Mouse (Mus musculus) erythroblast, embryonic 14.5 days (primary cell): Measurements from ENCODE around the gene Ppp1r9a. TPM values are rescaled to one million over a fixed set of nuclear protein-coding genes. Genes with fewer than 3 reads are reported as not detected.
A peak's percentile ranks its signal among the peaks of the same experiment; 100 is the strongest.

Experiments used
- H3K27me3 ChIP-seq: 2 replicates; pipeline ENCODE4 v1.6.1; 2012; ENCODE audit warnings: inconsistent platforms; ENCODE audit not compliant: control insufficient read depth
- H3K36me3 ChIP-seq: 2 replicates; pipeline ENCODE4 v1.6.1; 2012; ENCODE audit warnings: mild to moderate bottlenecking, inconsistent platforms; ENCODE audit not compliant: control insufficient read depth
- H3K4me1 ChIP-seq: 2 replicates; pipeline ENCODE4 v1.6.1; 2012; ENCODE audit warnings: inconsistent platforms; ENCODE audit not compliant: control insufficient read depth
- H3K4me3 ChIP-seq: replicated peaks from 2 replicates; pipeline ENCODE3; 2012; ENCODE audit warnings: moderate library complexity, mild to moderate bottlenecking, inconsistent platforms
- H3K9me3 ChIP-seq: 2 replicates; pipeline ENCODE4 v1.6.1; 2012; ENCODE audit warnings: low read length, inconsistent platforms, mixed read lengths; ENCODE audit not compliant: control insufficient read depth
- GATA1 ChIP-seq: IDR thresholded peaks from 2 replicates; pipeline ENCODE4 v1.6.1; 2012; ENCODE audit warnings: low read length, inconsistent platforms, mixed read lengths
- TAL1 ChIP-seq: IDR thresholded peaks from 3 replicates; pipeline ENCODE4 v1.6.1; 2012; ENCODE audit warnings: low read length, inconsistent platforms, mixed read lengths
- polyA plus RNA-seq: library from polyadenylated mRNA; stranded (reverse); fragments of >175 nt; gene quantifications from 2 replicates; pipeline ENCODE4 v1.2.3, GENCODE M21; 2012

Ppp1r9a gene
- polyA plus RNA-seq, 1 experiment: 0.02 TPM

DNA sequence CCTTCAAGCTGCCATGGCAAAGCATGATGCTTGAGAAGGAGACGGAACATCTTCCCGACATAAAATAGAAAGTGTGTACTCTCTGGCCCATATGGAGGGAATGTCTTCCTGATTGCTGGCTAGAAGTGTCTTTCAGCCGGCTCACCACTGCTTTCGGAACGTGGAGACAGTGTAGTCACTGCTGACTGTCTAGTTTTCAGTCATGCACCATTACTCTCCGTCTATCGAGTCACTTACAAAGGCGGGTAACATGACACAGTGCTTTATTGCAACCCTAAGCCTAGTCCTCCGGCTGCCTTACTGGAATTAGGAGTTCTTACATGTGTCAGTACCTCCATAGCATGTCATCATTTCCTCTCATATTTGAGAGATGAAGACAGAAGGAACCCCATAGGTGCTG lies 236.9 kb downstream of the Ppp1r9a start:
- Histone ChIP-seq H3K4me3 (no peak overlapping the region), H3K9me3 (no peaks in the 10 kb centered on the region), H3K36me3 (no peaks in the 10 kb centered on the region; the same call in 1 of the 2 replicates), H3K4me1 (no peaks in the 10 kb centered on the region; the same call in 1 of the 2 replicates), H3K27me3 (no peaks in the 10 kb centered on the region)
- TF ChIP-seq TAL1: no peak
- no peak for TF ChIP-seq GATA1

GRCm38 (mm10) chr6:5147488-5148142 lies 244.9 kb downstream of the Ppp1r9a start:
- H3K4me1 ChIP-seq: peaks cover 55% of the 10 kb centered on the region
- TF ChIP-seq TAL1 (no peak), GATA1 (peak; percentile 70)
- no peaks in the 10 kb centered on the region for H3K9me3 ChIP-seq
- H3K27me3 ChIP-seq: no peaks in the 10 kb centered on the region
- peak overlapping the region; percentile 51 for H3K4me3 ChIP-seq
- H3K36me3 ChIP-seq: peaks cover 36% of the 10 kb centered on the region

GRCm38 (mm10) chr6:5149941-5150340 lies 247.2 kb downstream of the Ppp1r9a start:
- H3K36me3 ChIP-seq: peaks cover 50% of the 10 kb centered on the region
- no peaks in the 10 kb centered on the region for H3K27me3 ChIP-seq
- H3K4me1 ChIP-seq: peaks cover 76% of the 10 kb centered on the region
- TF ChIP-seq GATA1: no peak
- no peak for TF ChIP-seq TAL1
- no peak overlapping the region for H3K4me3 ChIP-seq
- H3K9me3 ChIP-seq: no peaks in the 10 kb centered on the region

DNA sequence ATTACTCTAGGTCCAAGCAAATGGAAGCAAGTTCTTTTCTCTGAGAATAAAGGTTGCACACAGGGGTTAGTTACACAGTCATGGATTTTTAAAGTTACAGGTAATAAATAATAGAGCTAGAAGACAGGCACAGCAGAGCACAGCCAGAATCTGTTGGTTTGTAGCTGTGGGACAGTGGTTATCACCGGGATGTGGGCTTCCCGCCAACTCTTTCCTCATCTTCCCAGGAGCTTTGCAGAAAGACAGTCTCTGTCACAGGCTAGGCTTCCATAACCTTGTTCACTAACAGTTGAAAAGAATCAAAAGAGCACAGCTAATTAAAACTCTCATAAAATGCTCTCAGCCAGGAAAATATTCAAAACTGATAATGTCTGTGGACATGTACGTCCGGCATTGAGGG lies 248.5 kb downstream of the Ppp1r9a start:
- no peak overlapping the region for H3K4me3 ChIP-seq
- peaks cover 44% of the 10 kb centered on the region for H3K36me3 ChIP-seq
- no peak for TF ChIP-seq TAL1
- no peak for TF ChIP-seq GATA1
- no peaks in the 10 kb centered on the region for H3K27me3 ChIP-seq
- peaks cover 77% of the 10 kb centered on the region for H3K4me1 ChIP-seq
- no peaks in the 10 kb centered on the region for H3K9me3 ChIP-seq

DNA sequence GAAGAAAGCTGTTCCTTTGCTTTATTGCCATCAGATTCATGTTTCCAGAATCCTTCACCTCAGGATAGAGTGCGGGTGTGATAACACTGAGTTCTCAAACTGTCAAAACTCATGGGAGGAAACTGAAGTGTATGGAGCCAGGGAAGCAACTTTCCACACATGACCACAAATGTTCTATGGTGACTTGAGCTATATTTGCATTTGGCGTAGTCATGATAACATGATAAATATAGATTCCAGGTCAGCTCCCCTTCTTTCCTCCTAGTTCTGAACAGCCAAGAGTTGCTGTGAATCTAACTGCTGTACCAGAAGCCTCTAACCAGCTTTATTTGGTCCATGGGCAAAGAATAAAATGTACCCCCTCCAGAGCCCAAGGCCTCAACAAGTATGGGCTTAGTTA lies 249.5 kb downstream of the Ppp1r9a start:
- H3K9me3 ChIP-seq: no peaks in the 10 kb centered on the region
- H3K36me3 ChIP-seq: peaks cover 42% of the 10 kb centered on the region
- H3K27me3 ChIP-seq: no peaks in the 10 kb centered on the region
- TF ChIP-seq GATA1: no peak
- no peak for TF ChIP-seq TAL1
- H3K4me1 ChIP-seq: peaks cover 86% of the 10 kb centered on the region
- peak overlapping the region; percentile 2 for H3K4me3 ChIP-seq

DNA sequence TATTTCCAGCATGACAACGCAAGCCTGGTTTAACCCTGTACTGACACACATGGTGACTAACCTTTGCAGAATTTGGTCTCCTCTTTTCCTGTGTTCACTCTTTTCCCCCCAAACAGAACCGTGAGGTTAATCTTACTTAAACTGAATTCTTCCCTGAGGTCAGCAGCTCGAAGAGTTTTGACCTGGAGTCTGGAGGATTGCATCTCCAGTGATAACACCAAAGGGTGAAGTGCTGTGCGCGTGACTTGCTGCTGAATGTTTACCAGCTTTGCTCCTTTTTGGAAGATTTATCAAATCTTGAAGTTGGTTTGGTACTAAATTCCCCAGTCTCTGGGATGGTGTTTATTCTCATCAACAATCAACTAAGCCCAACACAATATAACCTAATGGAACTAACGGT lies 252.1 kb downstream of the Ppp1r9a start:
- TF ChIP-seq TAL1: no peak
- no peak for TF ChIP-seq GATA1
- peak overlapping the region; percentile 63 for H3K4me3 ChIP-seq
- H3K27me3 ChIP-seq: no peaks in the 10 kb centered on the region
- peaks cover 95% of the 10 kb centered on the region for H3K4me1 ChIP-seq
- no peaks in the 10 kb centered on the region for H3K9me3 ChIP-seq
- peaks cover 40% of the 10 kb centered on the region for H3K36me3 ChIP-seq

GRCm38 (mm10) chr6:5155313-5155927 lies 252.7 kb downstream of the Ppp1r9a start:
- H3K27me3 ChIP-seq: no peaks in the 10 kb centered on the region
- peaks cover 98% of the 10 kb centered on the region for H3K4me1 ChIP-seq
- no peaks in the 10 kb centered on the region for H3K9me3 ChIP-seq
- H3K4me3 ChIP-seq: peak overlapping the region; percentile 63
- peaks cover 43% of the 10 kb centered on the region for H3K36me3 ChIP-seq
- TF ChIP-seq GATA1 (peak; percentile 84), TAL1 (peak; percentile 86)

- Histone ChIP-seq H3K36me3 (peaks cover 33% of the 10 kb centered on the region), H3K27me3 (no peaks in the 10 kb centered on the region), H3K9me3 (no peaks in the 10 kb centered on the region), H3K4me1 (peaks cover 86% of the 10 kb centered on the region), H3K4me3 (peak overlapping the region; percentile 63)
- TF ChIP-seq TAL1 (peak; percentile 70), GATA1 (peak; percentile 86)
Measured at GRCm38 (mm10) chr6:5156541-5157425, 254.1 kb downstream of the Ppp1r9a start.

DNA sequence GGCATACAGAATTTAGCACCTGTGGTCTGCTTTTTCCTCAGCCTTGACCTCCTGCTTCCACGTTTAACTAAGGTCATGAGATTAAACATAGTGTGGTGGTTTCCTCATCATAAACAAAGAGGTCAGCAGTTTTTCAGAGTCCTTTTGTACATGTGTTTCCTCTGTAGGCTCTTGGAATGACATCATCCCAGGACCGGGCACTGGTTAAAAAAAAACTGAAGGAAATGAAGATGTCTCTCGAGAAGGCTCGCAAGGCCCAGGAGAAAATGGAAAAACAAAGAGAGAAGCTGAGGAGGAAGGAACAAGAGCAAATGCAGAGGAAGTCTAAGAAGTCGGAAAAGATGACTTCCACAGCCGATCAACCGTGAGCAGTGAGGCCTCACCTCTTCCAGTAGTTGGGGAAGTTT lies 256.7 kb downstream of the Ppp1r9a start:
- H3K4me1 ChIP-seq: peaks cover 74% of the 10 kb centered on the region
- peaks cover 14% of the 10 kb centered on the region; the same call in 1 of the 2 replicates for H3K36me3 ChIP-seq

More for the DNA sequence above, 256.7 kb downstream of the Ppp1r9a start:
- no peak for TF ChIP-seq GATA1
- TF ChIP-seq TAL1: no peak
- Histone ChIP-seq H3K4me3 (no peak overlapping the region), H3K9me3 (no peaks in the 10 kb centered on the region), H3K27me3 (no peaks in the 10 kb centered on the region)
